Mouse (Mus musculus) brown adipose tissue, adult 24 weeks (tissue): ENCODE data around the gene Pcyt2. TPM values are rescaled to one million over a fixed set of nuclear protein-coding genes. Genes with fewer than 3 reads are reported as not detected.
A peak's percentile ranks its signal among the peaks of the same experiment; 100 is the strongest.

ENCODE experiments used
- H3K27ac ChIP-seq: fragments of 200-500 bp; replicated peaks from 2 replicates; pipeline ENCODE4 v1.5.1; 2012; ENCODE audit warnings: low read depth, mild to moderate bottlenecking, low read length
- H3K4me1 ChIP-seq: fragments of 200-500 bp; 2 replicates; pipeline ENCODE4 v1.6.1; 2012; ENCODE audit warnings: low read length, mixed read lengths; ENCODE audit not compliant: control insufficient read depth, insufficient read depth, insufficient read length
- H3K4me3 ChIP-seq: fragments of 200-500 bp; 2 replicates; pipeline ENCODE4 v1.5.1; 2012; ENCODE audit warnings: low read depth, mild to moderate bottlenecking, low read length, moderate library complexity; ENCODE audit not compliant: insufficient read depth
- polyA plus RNA-seq: library from polyadenylated mRNA; stranded (reverse); fragments of >200 nt; gene quantifications from 2 replicates; pipeline ENCODE4 v1.2.4, GENCODE M21; 2012; ENCODE audit not compliant: missing spikeins, insufficient read depth, insufficient read length

The Pcyt2 gene
- polyA plus RNA-seq, 1 experiment = 104 TPM

GRCm38 (mm10) chr11:120627468-120628300 is 9.9 kb upstream of the Pcyt2 start:
- H3K4me3 ChIP-seq = no peak overlapping the region
- H3K4me1 ChIP-seq = peaks cover 35% of the 10 kb centered on the region
- H3K27ac ChIP-seq = no peak overlapping the region

GRCm38 (mm10) chr11:120626785-120627467 is 9.2 kb upstream of the Pcyt2 start:
- Histone ChIP-seq H3K27ac (no peak overlapping the region), H3K4me3 (no peak overlapping the region), H3K4me1 (peaks cover 30% of the 10 kb centered on the region)

DNA sequence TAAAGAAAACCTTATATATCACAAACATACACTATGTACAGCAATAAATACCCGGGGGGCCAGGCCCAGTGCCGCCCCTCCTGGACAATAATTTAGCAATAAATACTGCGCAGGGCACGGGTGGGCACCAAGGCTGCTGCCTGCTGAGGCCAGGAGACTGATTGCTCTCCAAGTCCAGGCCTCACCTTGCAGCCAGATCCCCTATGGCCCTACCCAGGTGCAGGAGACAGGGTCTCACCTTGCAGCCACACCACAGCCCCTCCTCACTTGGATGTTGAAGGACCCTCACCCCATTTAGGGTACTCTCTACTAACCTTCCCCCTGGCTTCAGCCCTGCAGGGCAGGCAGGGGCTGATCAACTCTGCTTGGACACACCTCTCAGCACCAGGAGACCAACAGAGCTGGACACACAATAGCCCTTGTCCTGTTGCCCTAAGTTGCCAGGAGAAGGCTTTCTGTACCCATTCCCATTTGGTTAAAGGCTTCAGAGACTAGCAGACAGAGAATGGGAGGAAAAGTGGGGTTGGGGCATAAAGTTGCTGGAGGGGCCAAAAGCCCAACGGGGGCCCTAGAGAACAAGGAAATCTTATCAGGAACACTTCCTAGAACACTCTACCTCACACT is 7.5 kb upstream of the Pcyt2 start, which contains the start of gene Sirt7:
Gene Sirt7, minus strand, starts transcription at position 89 of the 624 bp plus-strand sequence.
- peaks cover 15% of the 10 kb centered on the region for H3K4me1 ChIP-seq

GRCm38 (mm10) chr11:120624680-120625111 is 7.0 kb upstream of the Pcyt2 start:
- peak overlapping the region; percentile 95 for H3K4me3 ChIP-seq
- peaks cover 11% of the 10 kb centered on the region for H3K4me1 ChIP-seq
- H3K27ac ChIP-seq = no peak overlapping the region

More for the DNA sequence above, 7.5 kb upstream of the Pcyt2 start, which contains the start of gene Sirt7:
- H3K27ac ChIP-seq = peak within 1 kb of the TSS; percentile 46; the same call in 1 of the 2 replicates
- peak within 1 kb of the TSS; percentile 95 for H3K4me3 ChIP-seq

DNA sequence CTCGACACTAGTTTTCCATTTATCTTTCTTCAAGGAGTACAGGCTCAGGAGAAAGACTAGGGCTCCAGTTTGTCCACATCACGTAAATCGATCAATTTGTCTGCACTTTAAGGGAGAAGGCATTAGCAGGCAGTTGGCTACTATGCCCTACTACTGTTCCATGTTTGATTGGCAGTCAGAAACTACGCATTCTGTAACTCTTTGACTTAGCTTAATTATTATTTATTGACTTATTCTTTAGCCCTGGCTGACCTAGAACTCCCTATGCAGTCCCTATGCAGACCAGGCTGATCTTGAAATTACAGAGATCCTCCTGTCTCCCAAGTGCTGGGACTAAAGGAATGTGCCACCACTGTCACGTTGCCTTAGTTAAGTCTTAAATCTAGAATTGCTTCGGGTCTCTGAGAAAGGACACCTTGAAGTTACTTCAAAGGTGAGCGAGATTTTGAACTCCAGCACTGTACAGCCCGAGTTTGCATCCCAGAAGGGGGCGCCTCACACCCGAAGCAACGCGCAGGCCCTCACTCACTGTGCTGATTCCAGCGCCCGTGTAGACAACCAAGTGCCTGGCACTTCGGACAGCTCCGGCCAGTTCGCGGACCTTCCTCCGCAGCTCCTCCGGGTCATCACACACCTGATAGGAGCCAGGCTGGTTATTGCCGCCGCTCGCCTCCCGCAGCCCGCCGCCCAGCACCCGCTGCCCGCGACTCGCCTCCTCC is 6.4 kb upstream of the Pcyt2 start:
- Histone ChIP-seq H3K27ac (no peak overlapping the region), H3K4me1 (peaks cover 5% of the 10 kb centered on the region), H3K4me3 (peak overlapping the region; percentile 95)

DNA sequence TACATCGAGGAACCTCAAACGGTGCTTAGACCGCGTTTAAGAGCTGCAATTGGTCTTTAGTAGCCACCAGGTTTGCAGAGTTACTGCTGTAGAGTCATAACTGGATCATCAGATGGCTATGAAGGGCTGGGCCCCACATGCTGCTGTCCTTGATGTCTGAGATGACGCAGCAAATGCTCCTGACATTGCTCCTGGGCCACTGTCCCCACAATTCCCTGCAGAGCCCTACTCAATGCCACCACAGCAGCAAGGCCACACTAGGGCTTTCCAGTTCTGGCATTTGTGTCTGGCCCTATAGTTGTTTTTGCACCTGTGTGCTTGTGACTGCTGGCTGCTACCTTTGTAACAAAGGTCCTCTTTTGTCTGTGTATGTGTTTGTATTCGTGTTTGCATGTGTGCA is 5.1 kb upstream of the Pcyt2 start:
- Histone ChIP-seq H3K27ac (no peak overlapping the region), H3K4me1 (peaks cover 4% of the 10 kb centered on the region), H3K4me3 (no peak overlapping the region)

- Histone ChIP-seq H3K27ac (no peak overlapping the region), H3K4me3 (no peak overlapping the region), H3K4me1 (peaks cover 7% of the 10 kb centered on the region)
These were observed 2.5 kb upstream of the Pcyt2 start for GRCm38 (mm10) chr11:120620195-120620594.

GRCm38 (mm10) chr11:120618619-120619535 is 1.1 kb upstream of the Pcyt2 start:
- Histone ChIP-seq H3K4me3 (no peak overlapping the region), H3K4me1 (peaks cover 5% of the 10 kb centered on the region), H3K27ac (no peak overlapping the region)

DNA sequence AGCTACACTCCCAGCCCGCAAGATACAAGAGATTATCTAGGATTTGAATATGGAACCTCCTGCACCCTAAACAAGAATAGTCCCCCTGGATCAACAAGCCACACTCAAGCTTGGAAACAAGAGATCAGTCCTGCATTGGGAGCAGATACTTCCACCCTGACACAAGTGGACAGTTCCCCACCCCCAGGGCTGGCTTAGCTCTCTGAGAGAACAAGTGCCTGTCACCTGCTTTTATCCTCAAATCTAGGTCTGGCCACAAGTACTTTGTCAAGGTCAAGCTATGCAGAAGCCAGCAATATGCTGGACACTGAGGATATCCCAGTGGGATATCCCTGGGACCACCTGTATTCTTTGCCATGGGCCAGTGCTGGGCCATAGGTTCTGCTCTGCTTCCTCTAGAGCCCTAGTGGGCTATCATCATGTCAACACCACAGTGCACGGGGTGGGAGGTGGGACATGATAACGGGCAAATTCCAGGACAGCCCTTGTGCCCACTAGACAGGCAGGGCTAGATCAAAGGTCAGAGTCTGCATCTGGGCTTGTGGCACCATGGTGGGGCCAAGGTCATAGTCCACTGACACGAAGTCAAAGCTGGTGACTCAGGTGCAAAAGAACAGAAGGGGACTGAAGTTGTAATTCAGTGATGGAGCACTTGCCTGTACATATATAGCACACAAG is 980 bp downstream of the Pcyt2 start:
- Histone ChIP-seq H3K4me1 (peaks cover 5% of the 10 kb centered on the region), H3K27ac (peak overlapping the region; percentile 47; the same call in 1 of the 2 replicates), H3K4me3 (peak overlapping the region; percentile 93)

DNA sequence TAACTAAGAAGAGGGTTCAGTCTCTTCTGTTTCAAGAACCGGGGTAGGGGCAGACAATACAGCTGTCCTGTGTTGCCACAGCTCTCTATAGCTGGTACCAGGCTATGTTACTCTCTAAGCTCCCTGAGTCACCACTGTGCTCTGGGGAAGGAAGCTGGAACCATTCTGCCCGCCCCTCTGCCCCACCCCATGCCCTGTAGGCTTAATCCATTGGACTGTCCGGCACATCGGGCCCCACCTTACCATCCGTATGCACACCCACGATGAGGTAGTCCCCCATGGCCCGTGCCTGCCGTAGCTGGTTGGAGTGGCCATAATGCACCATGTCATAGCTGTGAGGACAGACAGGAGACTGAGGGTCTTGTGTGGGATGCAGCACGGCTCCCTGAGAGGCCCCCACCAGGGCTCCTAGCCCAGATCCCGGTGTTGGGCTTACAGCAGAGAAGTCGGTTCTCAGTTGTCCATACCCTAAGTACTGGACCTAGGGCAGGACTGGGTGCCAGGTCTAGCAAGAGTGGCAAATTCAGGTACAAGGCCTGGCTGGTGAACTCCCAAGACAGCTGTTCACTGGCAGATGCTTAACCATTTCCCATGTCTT is 2.0 kb downstream of the Pcyt2 start:
- H3K4me1 ChIP-seq = peaks cover 5% of the 10 kb centered on the region
- no peak overlapping the region for H3K4me3 ChIP-seq
- no peak overlapping the region for H3K27ac ChIP-seq

DNA sequence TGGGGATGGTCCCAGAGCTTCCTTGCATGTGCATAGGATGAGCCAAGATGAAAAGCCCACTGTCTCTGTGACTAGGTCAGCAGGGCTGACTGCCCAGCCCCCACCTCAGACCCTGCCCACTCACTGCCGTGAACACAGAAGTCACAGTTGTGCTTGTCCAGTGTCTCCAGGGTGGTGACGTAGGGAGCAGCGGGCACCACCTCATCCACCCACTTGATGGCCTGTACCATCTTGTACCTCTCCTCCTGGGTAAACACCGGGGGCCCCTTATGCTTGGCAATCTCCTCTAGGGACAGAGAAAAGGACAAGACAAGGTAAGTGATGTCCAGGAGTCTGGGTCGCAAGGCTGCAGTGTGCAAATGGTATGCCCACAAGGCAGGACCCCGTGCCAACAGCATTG is 2.6 kb downstream of the Pcyt2 start:
- no peak overlapping the region for H3K27ac ChIP-seq
- no peak overlapping the region for H3K4me3 ChIP-seq
- H3K4me1 ChIP-seq = peaks cover 5% of the 10 kb centered on the region

DNA sequence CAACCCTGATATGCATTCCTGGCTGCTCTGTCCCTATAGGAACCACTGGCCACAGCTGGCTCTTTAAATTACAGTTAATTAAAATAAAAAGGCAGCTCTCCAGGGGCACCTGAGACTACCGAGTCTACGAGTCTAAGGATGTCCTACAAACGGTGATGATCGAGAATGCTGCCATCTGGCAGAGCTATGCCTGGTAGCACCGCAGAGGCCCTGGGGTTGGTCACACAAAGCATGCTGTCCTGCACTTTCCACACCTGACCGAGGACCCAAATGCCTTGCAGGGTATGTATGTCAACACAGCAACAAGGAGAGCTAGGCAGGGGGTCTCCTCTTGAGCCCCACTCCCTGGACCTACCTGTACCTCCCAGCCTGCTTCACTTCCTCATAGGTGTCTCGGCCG is 3.8 kb downstream of the Pcyt2 start:
- H3K27ac ChIP-seq = no peak overlapping the region
- H3K4me1 ChIP-seq = peaks cover 5% of the 10 kb centered on the region
- H3K4me3 ChIP-seq = no peak overlapping the region

DNA sequence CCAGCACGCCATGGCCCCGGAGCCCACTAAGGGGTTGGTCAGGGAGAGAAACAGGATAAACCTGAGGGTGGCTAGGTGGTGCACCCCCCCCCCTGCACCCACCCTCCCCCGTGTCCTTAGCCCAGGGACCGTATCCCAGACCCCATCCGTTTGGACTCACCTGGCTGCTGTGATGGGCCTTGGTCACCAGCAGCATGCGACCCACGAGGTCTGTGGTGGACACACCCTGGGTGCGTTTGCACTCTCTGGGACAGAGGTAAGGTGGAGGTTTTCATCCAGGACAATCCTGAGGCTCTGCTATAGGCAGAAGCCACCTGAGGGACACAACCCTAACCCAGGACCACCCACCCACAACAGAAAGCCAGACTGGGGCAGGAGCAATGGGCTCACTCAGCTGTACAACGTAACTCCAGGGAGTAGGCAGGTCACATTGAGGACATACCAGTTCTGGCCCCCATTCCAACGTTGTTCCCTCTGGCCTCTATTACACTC is 4.2 kb downstream of the Pcyt2 start:
- Histone ChIP-seq H3K27ac (no peak overlapping the region), H3K4me1 (peaks cover 5% of the 10 kb centered on the region), H3K4me3 (no peak overlapping the region)
